Mouse (Mus musculus): ENCODE data around the gene Calb2.

The Calb2 gene

DNA sequence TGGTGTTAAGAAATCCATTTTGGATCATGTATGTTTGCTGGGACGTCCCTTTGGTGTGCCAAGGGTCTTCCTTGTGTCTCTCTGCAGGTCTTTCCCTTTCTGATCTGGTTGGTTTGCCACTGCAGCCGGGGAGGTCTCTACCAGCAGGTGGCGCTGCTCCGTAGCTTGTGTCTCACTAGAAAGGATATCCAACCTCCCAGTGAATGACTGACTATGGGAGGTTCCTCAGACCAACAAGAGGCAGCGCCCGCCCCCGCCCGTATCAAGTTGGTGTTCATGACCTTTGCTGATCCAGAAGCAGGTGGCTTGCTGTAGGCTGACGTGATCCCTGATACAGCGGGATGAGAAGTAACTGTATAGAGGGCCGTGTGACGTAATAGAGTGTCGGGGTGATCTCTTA is 37.5 kb downstream of the Calb2 start:
- peak; percentile 86 for DNase-seq (ENCODE audit: extremely low spot score, low spot score)

DNA sequence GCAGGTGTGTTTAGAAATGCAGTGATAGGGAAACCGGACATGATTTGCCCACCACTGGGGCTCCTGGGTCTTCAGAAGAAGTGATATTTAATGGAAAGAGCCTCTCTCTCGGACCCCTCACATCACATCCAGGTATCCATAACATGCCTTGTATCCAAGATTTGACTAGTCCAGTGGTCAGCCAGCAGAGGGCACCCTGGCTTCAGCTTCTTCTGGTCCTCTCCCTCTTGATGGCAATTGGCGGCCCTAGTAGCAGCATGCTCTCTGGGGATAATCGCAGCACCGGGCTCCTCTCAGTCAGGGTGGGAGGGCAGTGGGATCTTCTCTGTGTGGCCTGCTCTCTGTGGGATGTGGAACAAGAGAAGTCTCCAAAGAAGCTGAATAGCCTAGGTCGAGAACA is 48.3 kb downstream of the Calb2 start:
- no peak for DNase-seq (ENCODE audit: extremely low spot score, low spot score)

DNA sequence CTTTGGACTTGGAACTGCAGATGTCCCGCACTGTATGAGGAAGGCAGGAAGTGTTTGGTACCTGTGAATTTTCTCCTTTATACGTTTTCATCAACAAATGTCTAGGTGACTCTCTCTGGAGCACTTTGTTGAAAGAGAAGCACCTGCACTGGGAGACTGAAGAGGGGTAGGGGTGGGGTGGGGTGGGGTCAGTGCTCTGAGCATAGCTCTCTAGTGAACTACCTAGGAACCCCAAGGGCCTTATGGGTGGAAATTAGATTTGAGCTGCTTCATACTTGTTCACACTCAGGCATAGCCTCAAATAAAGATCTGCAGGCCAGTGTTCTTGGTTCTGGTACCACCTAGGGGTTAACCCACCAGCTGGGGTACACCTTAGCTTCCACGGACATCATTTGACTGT is 65.4 kb downstream of the Calb2 start, which contains the start of gene Gm17720:
Gene Gm17720 (minus strand): TSS at position 101 of the 400 bp plus-strand sequence.
- DNase-seq (ENCODE audit: extremely low spot score, low spot score) = no peak

DNA sequence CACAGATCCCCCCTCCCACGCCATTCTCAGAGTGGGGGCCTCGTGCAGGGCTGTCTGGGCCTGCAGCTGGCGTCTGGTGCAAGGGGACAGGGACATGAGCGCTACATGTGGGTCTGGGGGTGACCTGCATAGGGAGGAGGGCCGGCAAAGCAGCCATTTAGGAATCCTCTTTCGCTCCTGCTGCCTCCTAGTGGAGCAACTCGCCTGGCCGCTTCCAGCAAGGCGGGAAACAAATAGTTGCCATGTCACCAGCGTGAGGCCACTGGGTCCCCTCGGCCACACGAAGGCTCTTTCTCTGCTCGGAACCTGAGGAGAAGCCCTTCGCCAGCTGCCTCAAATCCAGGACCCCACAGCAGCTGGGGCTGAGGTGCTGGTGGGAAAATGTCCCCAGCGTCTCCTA is 66.3 kb downstream of the Calb2 start:
- DNase-seq (ENCODE audit: extremely low spot score, low spot score) = no peak

DNA sequence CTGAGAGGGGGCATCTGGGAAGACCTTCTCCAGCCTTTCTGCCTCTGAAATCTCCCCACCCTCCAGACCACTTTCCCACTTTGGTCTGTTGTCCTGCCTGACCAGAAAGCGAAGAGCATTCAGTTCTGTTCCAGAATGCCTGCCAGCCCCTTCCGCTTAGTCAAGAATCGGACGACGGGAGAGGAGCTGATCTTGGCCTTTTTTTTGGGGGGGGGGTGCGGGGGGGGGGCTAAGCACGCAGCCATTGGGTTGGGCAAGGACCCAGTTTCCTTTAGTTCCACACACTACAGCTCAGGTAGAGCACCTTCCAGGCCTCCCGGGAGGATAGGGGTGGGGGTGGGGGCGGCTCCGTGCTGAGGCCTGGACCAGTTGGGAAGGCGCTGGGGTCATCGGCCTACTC is 67.1 kb downstream of the Calb2 start, which contains the start of gene Gm21964:
Gene Gm21964 (plus strand): TSS at position 301 of the 400 bp plus-strand sequence.
- no peak for DNase-seq (ENCODE audit: extremely low spot score, low spot score)

DNA sequence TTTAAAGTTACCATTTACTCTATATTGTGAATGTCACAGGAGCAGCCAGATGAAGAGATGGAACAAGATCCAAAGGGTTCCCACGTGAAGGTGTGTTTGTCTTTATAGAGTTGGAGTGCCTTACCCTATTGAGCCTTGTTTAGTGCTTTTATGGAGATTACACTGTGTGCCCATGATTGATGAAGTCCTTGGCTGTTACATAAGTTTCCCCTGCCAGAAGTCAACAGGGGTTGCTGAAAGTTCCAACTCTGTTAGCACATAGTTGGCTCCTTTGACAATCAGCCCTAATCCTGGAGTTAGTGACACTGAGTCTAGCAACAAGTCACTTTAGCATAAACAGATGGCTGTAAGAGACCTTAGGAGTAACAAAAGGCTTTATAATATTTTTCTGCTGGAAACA is 76.1 kb downstream of the Calb2 start:
- no peak for DNase-seq (ENCODE audit: extremely low spot score, low spot score)
